Mouse (Mus musculus): ENCODE results near the gene Tmem9b.

The Tmem9b gene

DNA sequence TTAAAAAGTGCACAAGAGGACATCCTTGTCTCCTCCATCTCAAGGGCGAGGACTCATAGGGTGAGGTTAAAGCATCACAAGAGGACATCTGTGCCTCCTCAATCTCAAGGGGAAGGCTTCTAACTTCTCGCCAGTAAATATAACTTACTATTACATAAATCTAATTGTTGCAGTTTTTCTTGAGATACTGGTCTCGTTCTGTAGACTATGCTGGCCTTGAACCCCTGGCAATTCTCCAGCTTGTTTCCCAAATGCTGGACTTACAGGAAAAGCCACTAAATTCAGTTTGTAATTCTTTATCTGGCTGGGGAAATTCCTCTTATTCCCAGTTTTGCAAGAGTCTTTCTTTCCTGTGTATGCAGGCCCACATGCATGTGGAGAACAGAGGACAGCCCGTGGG, 17.9 kb downstream of the Tmem9b start:
- DNase-seq, result no peak

DNA sequence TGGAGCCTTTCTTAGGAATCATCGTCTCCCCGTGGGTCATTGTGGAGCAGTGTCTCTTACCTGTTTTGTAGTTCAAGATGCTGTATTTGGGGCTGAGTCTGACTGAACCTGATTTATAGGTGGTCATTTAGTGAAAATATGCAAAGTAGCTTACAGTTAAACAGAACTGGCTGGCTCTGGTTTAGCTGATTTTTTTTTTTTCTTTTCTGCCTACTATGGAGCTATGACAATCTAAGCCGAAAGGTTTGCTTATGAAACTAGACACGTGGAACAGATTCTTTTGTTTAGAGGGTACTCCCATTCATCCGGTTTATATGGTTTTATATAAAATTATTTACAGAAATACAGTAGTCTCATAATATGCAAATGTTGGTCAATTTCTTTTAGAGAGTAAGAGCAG, 21.0 kb downstream of the Tmem9b start, which contains the start of gene Ascl3:
TSS of gene Ascl3 (minus strand) at position 101 of the 400 bp plus-strand sequence.
- no peak for DNase-seq

DNA sequence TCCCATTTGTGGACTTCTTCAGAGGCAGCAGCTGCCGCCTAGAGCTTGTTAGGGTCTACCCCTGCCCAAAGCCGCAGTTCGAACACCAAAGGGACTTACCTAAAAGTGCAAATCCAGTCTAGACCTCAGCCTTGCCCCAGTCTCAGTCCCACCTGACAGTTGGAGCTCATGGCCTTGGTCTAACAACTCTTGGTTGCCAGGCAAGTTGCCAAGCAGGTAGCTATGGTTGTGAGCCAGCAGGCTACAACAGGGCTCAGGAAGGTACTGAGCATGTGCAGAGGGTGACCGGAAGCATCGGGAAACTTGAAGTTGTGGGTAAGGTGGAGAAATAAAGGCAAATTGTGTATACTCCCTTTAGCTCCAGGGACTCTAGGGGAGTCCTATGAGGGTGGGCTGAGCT, 29.0 kb downstream of the Tmem9b start, which contains the start of gene BC051019:
TSS of gene BC051019 (minus strand) at position 154 of the 400 bp plus-strand sequence.
- DNase-seq, result no peak

GRCm38 (mm10) chr7:109723114-109723513, 29.6 kb downstream of the Tmem9b start:
- no peak for DNase-seq

DNA sequence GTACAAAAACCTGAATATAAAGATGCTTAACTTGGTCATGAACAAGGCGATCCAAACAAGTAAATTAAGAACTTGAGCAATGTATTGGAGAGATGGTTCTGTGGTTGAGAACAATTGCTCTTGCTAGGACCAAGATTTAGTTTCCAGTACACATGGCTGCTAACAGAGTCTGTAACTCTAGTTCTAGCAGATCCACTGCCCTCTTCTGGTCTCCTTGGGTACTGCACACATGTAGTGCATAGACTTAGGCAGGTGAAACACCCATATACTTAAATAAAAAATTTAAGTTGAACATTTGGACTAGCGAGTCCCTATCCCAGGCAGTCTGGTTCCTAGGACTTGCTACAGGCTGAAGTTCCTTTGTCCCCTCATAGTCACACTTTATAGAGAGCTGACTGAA, 30.1 kb downstream of the Tmem9b start:
- no peak for DNase-seq

- no peak for DNase-seq
Measured at GRCm38 (mm10) chr7:109719286-109719685, 33.4 kb downstream of the Tmem9b start.

DNA sequence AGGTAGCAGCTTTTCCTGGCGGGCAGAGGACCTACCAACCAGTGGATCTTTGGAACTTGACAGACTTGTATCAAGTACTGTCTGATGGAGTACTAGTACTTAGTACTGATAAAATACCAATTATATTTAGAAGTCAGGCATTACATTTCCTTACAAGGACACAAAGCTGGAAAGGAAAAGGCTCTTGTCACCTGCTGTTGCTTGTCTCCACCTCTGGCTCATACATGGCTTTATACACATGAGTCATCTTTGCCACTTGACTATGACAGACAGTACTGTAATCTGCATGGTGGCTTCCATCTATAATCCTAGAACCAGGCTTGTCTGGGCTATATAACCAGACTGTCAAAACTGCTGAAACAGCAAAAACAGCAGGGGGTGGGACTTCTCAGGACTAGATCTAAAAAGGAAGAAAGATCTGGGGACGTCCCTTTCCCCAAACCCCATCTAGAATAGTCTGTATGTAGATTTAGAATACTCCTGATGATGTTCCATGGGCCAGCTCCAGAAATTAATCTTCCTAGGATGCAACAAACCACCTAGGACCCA, 39.2 kb downstream of the Tmem9b start:
- DNase-seq, result no peak

GRCm38 (mm10) chr7:109712198-109712597, 40.5 kb downstream of the Tmem9b start:
- DNase-seq, result no peak

DNA sequence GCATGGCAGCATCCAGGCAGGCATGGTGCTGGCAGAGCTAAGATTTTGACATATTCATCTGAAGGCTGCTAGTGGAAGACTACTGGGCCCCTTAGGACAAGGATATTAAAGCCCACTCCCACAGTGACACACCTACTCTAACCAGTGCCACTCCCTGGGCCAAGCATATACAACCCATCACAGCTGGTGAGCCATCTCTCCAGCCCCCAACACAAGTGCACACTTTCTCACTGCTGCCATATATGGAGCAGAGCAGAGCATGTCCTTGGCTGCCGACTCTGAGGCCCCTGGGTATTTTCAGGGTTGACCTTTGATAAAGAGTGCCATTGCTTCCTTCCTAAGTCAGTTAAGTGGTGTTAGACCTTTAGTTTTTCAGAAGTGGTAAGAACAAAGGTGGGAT, 42.6 kb downstream of the Tmem9b start:
- DNase-seq, result no peak

DNA sequence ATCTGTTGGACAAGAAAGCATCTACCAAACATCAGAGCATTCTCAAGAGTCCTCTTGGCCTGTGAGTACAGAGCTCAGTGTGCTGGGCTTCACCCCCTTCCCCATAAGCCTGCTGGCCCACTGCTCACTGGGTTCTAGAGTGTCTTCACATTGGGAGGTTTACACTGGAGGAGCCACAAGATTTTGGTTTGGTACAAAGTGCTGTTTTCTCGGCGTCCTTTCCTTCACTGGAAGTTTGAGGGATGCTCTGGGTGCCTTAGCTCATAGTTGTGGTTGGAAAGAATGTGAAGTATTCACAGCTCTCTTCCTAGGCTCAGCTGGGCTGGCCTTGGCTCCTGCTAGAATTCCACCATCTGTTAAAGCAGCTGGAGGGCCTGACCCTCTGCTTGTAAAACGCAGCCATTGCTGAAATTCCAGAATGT, 43.7 kb downstream of the Tmem9b start:
- peak; percentile 39 for DNase-seq

DNA sequence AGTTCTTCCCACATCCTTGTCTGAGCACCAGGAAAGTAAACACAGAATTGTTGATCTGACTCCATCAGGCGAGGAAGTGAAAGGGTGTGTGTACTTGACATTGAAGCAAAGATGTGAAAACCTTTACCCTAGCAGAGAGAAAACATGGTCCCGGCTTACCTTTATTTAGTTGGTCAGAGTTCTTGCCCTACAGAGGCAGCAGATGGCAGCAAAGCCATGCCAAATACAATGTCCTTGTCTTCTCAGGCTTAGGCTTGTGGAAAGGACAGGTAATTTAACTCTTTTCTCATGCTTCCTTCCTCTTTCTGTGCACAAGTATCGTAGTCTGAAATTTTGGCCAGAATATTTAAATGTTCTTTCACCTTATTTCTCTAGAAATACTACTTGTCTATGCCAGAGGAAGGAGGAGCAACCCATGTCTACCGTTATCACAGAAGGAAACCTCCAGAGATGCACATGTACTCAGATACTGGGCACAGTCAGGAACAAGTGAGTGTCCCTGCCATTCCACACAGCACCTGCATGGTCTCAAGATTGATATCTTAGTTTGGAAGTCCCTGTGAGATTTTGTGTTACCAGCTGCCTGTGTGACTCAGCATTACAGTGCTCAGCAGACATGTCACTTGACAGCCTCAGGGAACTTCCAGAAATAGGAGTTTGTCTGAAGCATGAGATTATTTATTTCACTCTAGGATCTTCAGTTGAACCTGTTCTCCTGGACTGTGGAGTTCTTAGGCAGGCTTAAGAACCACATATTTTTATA, 45.5 kb downstream of the Tmem9b start:
- peak; percentile 66 for DNase-seq

DNA sequence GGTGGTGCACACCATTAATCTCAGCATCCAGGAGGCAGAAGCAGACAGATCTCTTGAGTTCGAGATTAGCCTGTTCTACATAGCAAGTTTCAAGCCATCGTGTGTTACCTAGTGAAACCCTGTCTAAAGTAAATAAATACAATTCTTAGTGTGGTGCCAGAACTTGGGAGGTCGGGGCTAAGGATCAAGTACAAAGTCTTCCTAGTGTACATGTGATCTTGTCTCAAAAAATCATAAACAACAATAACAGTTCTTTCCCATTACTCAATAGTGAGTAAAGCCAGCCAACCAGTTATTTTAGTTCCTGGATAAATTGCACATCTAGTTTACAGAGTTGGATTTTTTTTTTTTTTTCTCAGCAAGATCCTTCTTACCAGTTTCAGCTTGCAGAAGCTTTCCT, 48.2 kb downstream of the Tmem9b start:
- DNase-seq, result no peak

DNA sequence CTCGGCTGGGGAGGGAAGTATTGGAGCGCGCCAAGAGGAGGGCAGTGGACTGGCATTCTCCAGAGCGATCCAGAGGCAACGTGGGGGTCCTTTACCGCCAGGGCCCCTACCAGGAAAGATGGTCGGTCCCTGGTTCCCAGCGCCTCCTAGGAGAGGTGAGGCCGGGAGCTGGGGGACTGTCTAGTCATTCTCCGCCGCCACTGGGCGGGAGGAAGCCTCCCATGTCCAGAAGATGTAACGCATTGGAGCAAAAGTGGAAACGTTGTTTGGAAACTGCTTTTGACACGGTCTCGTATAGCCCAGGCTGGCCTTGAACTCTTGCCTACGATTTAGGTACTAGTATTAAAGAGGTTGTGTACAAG, 48.7 kb downstream of the Tmem9b start:
- DNase-seq, result no peak

DNA sequence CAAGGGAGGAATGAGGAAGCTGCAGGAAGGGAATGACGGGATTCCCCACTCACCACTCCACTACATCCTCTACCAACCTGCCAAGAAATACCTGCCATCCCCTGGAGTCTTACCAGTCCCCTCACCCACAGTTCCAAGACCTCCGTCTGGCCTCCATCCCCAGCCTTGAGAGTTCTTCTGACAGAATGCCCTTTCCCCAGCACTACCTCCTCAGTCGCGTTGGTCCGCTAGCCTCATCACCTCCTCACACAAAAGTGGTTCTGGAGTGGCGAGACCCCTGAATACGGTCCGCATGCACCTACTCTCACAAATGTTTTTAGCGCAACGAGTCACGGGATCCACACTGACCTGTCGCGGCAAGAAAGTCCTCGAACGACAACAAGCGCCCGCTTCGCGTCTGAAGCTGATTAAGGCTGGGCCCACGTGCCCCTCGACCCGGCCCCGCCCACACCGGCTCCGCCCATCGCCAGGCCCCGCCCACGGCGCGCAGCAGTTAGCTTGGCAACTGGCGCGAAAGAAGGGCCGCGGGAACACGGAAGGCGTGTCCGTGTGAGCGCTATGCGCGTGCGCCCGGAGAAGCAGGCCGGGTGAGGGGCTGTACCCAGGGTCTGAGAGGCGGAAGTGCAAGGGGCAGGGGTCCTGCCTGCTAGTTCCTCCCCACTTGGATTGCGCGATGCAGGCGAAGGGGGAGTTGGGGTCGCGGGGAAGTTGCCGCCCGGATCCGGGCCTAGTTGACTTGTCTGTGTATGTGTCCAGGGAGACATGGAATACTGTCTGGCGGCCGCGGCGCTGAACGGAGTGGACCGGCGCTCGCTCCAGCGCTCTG, 49.3 kb downstream of the Tmem9b start, which contains the start of the genes St5 and Akip1:
TSS of gene St5 (minus strand) at position 416 of the 826 bp plus-strand sequence.
TSS of gene Akip1 (plus strand) at position 501 of the 826 bp plus-strand sequence.
- DNase-seq, result peak; percentile 96

- DNase-seq, result no peak
Measured at GRCm38 (mm10) chr7:109702721-109703120, 50.0 kb downstream of the Tmem9b start.

DNA sequence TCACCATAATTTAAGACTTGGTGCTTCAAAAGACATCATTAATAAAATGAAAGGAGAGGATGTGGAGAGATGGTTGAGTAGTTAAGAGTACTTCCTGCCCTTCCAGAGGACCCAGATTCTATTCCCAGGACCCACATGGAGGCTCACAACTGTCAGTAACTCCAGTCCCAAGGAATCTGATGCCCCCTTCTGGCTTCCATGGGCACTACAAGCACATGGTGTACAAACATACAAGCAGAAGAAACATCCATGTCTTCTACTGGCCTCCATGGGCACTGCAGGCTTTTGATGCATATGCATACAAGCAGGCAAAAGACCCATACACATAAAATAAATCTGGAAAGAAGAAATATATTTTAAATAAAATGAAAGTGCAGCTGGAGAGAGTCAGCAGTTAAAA, 52.5 kb downstream of the Tmem9b start:
- no peak for DNase-seq

DNA sequence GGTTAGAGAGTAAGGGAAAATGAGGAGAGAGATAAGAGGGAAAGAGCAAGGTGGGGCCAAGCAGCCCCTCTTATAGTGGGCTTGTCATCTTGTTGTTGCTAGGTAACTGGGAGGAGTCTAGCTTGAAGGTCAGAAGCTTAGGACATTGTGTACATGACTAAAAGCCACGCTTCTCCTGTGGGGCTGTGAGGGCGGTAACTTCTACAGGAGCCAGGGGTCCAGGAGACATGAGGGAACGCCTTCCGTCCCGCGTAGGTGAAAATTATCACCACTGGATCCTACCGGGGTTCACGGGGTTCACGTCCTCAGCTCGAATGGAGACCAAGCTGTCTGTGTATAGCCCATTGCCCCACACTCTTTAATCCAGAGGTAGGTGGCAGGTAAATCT, 57.3 kb downstream of the Tmem9b start:
- DNase-seq, result no peak

GRCm38 (mm10) chr7:109694576-109695338, 57.9 kb downstream of the Tmem9b start:
- DNase-seq, result no peak

GRCm38 (mm10) chr7:109690961-109691360, 61.7 kb downstream of the Tmem9b start:
- DNase-seq, result no peak

DNA sequence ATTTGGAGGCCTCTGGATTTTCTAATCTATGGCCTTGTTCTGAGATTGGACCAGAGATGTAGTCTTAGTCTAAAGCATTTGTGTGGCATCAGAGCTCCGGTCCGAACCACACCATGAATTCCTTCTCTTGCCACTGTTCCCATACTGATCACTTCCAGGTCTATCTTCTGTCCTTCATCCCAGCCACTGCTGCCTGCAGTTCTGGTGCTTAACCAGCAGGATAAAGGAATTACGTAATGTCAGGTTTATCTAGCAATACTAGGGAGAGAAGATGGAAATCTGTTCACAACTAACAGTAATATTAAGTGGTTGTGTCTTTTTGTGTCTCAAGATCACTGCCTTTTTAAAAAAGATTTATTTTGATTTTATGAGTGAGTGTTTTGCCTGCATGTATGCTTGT, 62.6 kb downstream of the Tmem9b start:
- no peak for DNase-seq

- DNase-seq, result no peak
Measured at GRCm38 (mm10) chr7:109686585-109687128, 66.0 kb downstream of the Tmem9b start.

Data from kidney, adult 18-20 months (tissue).